In genomic region chr2:24750051-24750450, GRCm38 (mm10) we compare ENCODE assay signal across 22 mouse cellular contexts. TPM values are rescaled to one million over a fixed set of nuclear protein-coding genes. Genes with fewer than 3 reads are reported as not detected.
DNase-seq lines count a peak whose midpoint lies in the region; ATAC-seq and TF ChIP-seq lines count a peak whose summit lies in the region.
"Had no signal": no experiment of that assay in that cellular context is flagged by ENCODE, and none has a peak within 500 bp of the region (broad histone marks: within the 10 kb centered on the region; RNA-seq: fewer than 3 reads in every experiment).

No protein-coding gene starts in this region.

- DNase-seq in CD4-positive, CD25-positive, alpha-beta regulatory T cell, adult 2 months (ENCODE audit: low read depth, low spot score), result peak; percentile 34
- DNase-seq in thymus, adult 2 months, result peak; percentile 40
- peak; percentile 39 to 60 for DNase-seq in thymus, postnatal 36 days
- DNase-seq in kidney, adult 9 months, result no peak
- no peak for DNase-seq in natural killer cell, adult 2 months (ENCODE audit: low spot score in 2 of 2)
- DNase-seq in stomach, postnatal 0 days (ENCODE audit: low spot score), result no peak
- DNase-seq in heart, adult 11 months, result no peak
- DNase-seq: adrenal gland, adult 8-10 months; adrenal gland, postnatal 36 days; cerebellum, adult 11-12 months; cerebellum, adult 9-10 months; cerebellum, postnatal 25 days; gastrocnemius, postnatal 36 days; heart, adult 18-20 months; heart, postnatal 14 days had no signal

- H3K4me3 ChIP-seq in thymus, adult 2 months (ENCODE audit: control insufficient read depth, insufficient read depth, low read length), result no peak overlapping the region
- no peak overlapping the region for H3K4me3 ChIP-seq in stomach, postnatal 0 days (ENCODE audit: low read depth, low read length)
- H3K4me3 ChIP-seq: embryonic facial prominence, embryonic 12.5 days; forebrain, embryonic 15.5 days; heart, embryonic 15.5 days had no signal

- TF ChIP-seq POLR2A in thymus, adult 2 months (IDR thresholded peaks at IDR 0.05; ENCODE audit: control insufficient read depth, extremely low read depth, insufficient read depth, low read length, poor library complexity), result no peak

- 5% methylated on average over 3 of the region's 3 CpGs for WGBS in thymus, adult 2 months
- 60% methylated on average over 3 of the region's 3 CpGs for WGBS in stomach, postnatal 0 days

- no peak for TF ChIP-seq CTCF in thymus, adult 2 months (IDR thresholded peaks at IDR 0.05; ENCODE audit: borderline replicate concordance, control insufficient read depth, extremely low read depth, insufficient read depth, low read length, poor library complexity)
- no peak for TF ChIP-seq CTCF in stomach, postnatal 0 days (IDR thresholded peaks at IDR 0.05; ENCODE audit: low read depth)

- peak; percentile 41 for ATAC-seq in activated CD4-positive, CD25-positive, alpha-beta regulatory T cell, adult 4 months
- no peak for ATAC-seq in stomach, postnatal 0 days (ENCODE audit: low FRiP score, low TSS enrichment)
- ATAC-seq: forebrain, embryonic 15.5 days had no signal

- peak overlapping the region; percentile 41 for H3K27ac ChIP-seq in thymus, adult 2 months (ENCODE audit: control insufficient read depth, insufficient read depth, low read length)
- H3K27ac ChIP-seq in stomach, postnatal 0 days (replicated peaks), result no peak overlapping the region
- H3K27ac ChIP-seq: embryonic facial prominence, embryonic 12.5 days; forebrain, embryonic 15.5 days; heart, embryonic 15.5 days; hindbrain, embryonic 14.5 days had no signal

- no peak overlapping the region for H3K9ac ChIP-seq in stomach, postnatal 0 days (ENCODE audit: low read length)
- H3K9ac ChIP-seq: embryonic facial prominence, embryonic 12.5 days; forebrain, embryonic 15.5 days; heart, embryonic 15.5 days; hindbrain, embryonic 14.5 days had no signal

- no peaks in the 10 kb centered on the region for H3K9me3 ChIP-seq in stomach, postnatal 0 days (ENCODE audit: control insufficient read depth, low read length)
- H3K9me3 ChIP-seq: embryonic facial prominence, embryonic 12.5 days; forebrain, embryonic 15.5 days; G1E; heart, embryonic 15.5 days had no signal

- H3K36me3 ChIP-seq in thymus, adult 2 months (ENCODE audit: control insufficient read depth, insufficient read depth, low read length), result no peaks in the 10 kb centered on the region
- H3K36me3 ChIP-seq in stomach, postnatal 0 days (ENCODE audit: control insufficient read depth, insufficient read depth, low read length), result no peaks in the 10 kb centered on the region
- H3K36me3 ChIP-seq: embryonic facial prominence, embryonic 12.5 days; G1E; heart, embryonic 15.5 days had no signal

- H3K4me2 ChIP-seq in stomach, postnatal 0 days (replicated peaks; ENCODE audit: low read depth), result no peak overlapping the region
- H3K4me2 ChIP-seq: embryonic facial prominence, embryonic 12.5 days; forebrain, embryonic 15.5 days; heart, embryonic 11.5 days; heart, embryonic 15.5 days; hindbrain, embryonic 14.5 days had no signal

- no peaks in the 10 kb centered on the region for H3K27me3 ChIP-seq in thymus, adult 2 months (ENCODE audit: control insufficient read depth, insufficient read depth, low read length)
- no peaks in the 10 kb centered on the region for H3K27me3 ChIP-seq in stomach, postnatal 0 days (ENCODE audit: control insufficient read depth, insufficient read depth, low read length)
- H3K27me3 ChIP-seq: embryonic facial prominence, embryonic 12.5 days; forebrain, embryonic 15.5 days; heart, embryonic 15.5 days had no signal

- H3K4me1 ChIP-seq in thymus, adult 2 months (replicated peaks; ENCODE audit: control insufficient read depth, insufficient read depth, low read length), result peaks cover 58% of the 10 kb centered on the region
- H3K4me1 ChIP-seq in stomach, postnatal 0 days (replicated peaks; ENCODE audit: control insufficient read depth, insufficient read depth), result no peaks in the 10 kb centered on the region
- H3K4me1 ChIP-seq: forebrain, embryonic 15.5 days; heart, embryonic 15.5 days had no signal

- TF ChIP-seq EP300 in stomach, postnatal 0 days (optimal IDR thresholded peaks at IDR 0.05), result no peak

RNA-seq across cellular contexts. Expression of gene Cacna1b, which starts 12.9 kb away (rescaled TPM):
- polyA plus RNA-seq in activated CD4-positive, CD25-positive, alpha-beta regulatory T cell, adult 4 months (2017; shearing (Covaris generic)), result under 1 TPM in 1 of 2 experiments, not detected in 1; 0.45 TPM
- polyA plus RNA-seq in thymus, adult 2 months (2012; rRNA removed), result 12.5 and 13.1 TPM in 2 replicates
- polyA plus RNA-seq in stomach, postnatal 0 days (2015; fragmentation: Nextera tagmentation; extraction: Ambion mirVana), result 0.74 and 0.87 TPM in 2 replicates
- polyA plus RNA-seq: G1E had no signal

Comparison
In these comparisons a context has a peak if more than half of its experiments do, and no peak if none do; other contexts are left out.
1. DNase-seq: peak in CD4-positive, CD25-positive, alpha-beta regulatory T cell, adult 2 months (single experiment), thymus, adult 2 months (single experiment) and thymus, postnatal 36 days (2 of 2); none in kidney, adult 9 months (single experiment), natural killer cell, adult 2 months (0 of 2), stomach, postnatal 0 days (single experiment) and heart, adult 11 months (single experiment).